Comparison of ENCODE assay signal across 21 mouse cellular contexts in the genomic region with DNA sequence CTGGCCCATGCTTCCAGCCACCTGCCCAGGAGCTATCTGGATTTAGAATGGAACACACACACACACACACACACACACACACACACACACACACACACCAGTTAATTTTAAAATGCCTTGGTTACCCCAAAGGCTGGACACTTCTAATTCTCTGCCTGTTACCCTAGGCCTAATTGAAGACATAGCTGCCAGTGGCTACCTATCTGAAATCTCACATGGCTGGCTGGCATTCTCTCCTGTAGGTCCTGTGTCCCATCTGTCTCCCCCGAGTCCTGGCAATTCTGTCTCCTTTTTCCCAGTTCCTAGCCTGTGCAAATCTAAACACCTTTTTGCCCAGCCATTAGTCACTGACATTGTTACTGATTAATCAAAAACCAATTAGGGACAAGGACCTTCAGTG.
DNase-seq lines count a peak whose midpoint lies in the region; ATAC-seq and TF ChIP-seq lines count a peak whose summit lies in the region.
"Had no signal": no experiment of that assay in that cellular context is flagged by ENCODE, and none has a peak within 500 bp of the region (broad histone marks: within the 10 kb centered on the region; RNA-seq: fewer than 3 reads in every experiment).

No protein-coding gene starts in this region.

- TF ChIP-seq POLR2A in liver, adult 2 months (IDR thresholded peaks at IDR 0.05; ENCODE audit: extremely low read depth, insufficient read depth, low read length) = no peak
- no peak for TF ChIP-seq POLR2A in cerebellum, adult 2 months (IDR thresholded peaks at IDR 0.05; ENCODE audit: borderline replicate concordance, insufficient read depth, low read length)

- no peaks in the 10 kb centered on the region for H3K36me3 ChIP-seq in liver, adult 2 months (ENCODE audit: control insufficient read depth, insufficient read depth, low read length)
- H3K36me3 ChIP-seq: embryonic facial prominence, embryonic 15.5 days; forebrain, embryonic 10.5 days; heart, embryonic 12.5 days; hindbrain, embryonic 10.5 days; hindbrain, embryonic 15.5 days had no signal

- no peaks in the 10 kb centered on the region for H3K79me2 ChIP-seq in liver, adult 2 months (ENCODE audit: control insufficient read depth, insufficient read depth, low read length)

- no peak for TF ChIP-seq CTCF in liver, adult 2 months (IDR thresholded peaks at IDR 0.05; ENCODE audit: low read depth, low read length)
- no peak for TF ChIP-seq CTCF in cerebellum, adult 2 months (IDR thresholded peaks at IDR 0.05; ENCODE audit: borderline replicate concordance, insufficient read depth, low read depth, low read length)

- no peaks in the 10 kb centered on the region for H3K27me3 ChIP-seq in liver, adult 2 months (ENCODE audit: control insufficient read depth, insufficient read depth, low read length)
- H3K27me3 ChIP-seq in cerebellum, adult 2 months (ENCODE audit: control insufficient read depth, insufficient read depth, low read length) = no peaks in the 10 kb centered on the region
- H3K27me3 ChIP-seq: CH12.LX; embryonic facial prominence, embryonic 15.5 days; heart, embryonic 12.5 days; hindbrain, embryonic 15.5 days had no signal

- no peak overlapping the region for H3K27ac ChIP-seq in liver, adult 2 months (replicated peaks; ENCODE audit: insufficient read depth, low read depth, low read length)
- H3K27ac ChIP-seq in cerebellum, adult 2 months (ENCODE audit: insufficient read depth, low read length) = no peak overlapping the region
- H3K27ac ChIP-seq: embryonic facial prominence, embryonic 15.5 days; forebrain, embryonic 10.5 days; hindbrain, embryonic 10.5 days; hindbrain, embryonic 15.5 days had no signal

- H3K4me1 ChIP-seq in liver, adult 2 months (ENCODE audit: control insufficient read depth, insufficient read depth, low read length) = peaks cover 3% of the 10 kb centered on the region; the same call in 1 of the 2 replicates
- no peaks in the 10 kb centered on the region; the same call in 1 of the 2 replicates for H3K4me1 ChIP-seq in cerebellum, adult 2 months (ENCODE audit: control insufficient read depth, insufficient read depth, low read length)
- H3K4me1 ChIP-seq: embryonic facial prominence, embryonic 15.5 days; heart, embryonic 12.5 days; hindbrain, embryonic 10.5 days; hindbrain, embryonic 15.5 days had no signal

- WGBS in liver, adult 2 months = 48% methylated on average over 1 of the region's 1 CpGs
- whole genome bisulfite sequencing in cerebellum, adult 2 months = 11% methylated on average over 1 of the region's 1 CpGs

- H3K9ac ChIP-seq in liver, adult 2 months (ENCODE audit: low read depth, low read length) = no peak overlapping the region
- H3K9ac ChIP-seq: embryonic facial prominence, embryonic 15.5 days; heart, embryonic 12.5 days; hindbrain, embryonic 15.5 days had no signal

- ATAC-seq in granulocyte monocyte progenitor cell, adult 5-6 weeks (replicated peaks; ENCODE audit: poor library complexity, severe bottlenecking) = no peak
- ATAC-seq: forebrain, embryonic 16.5 days; inflammation-experienced regulatory T-cells, adult 6 months; intestine, postnatal 0 days had no signal

- peak; percentile 35 for DNase-seq in liver, adult 2 months (ENCODE audit: extremely low read depth, low read depth, low spot score)
- DNase-seq in liver = no peak
- peak; percentile 44 to 72 for DNase-seq in cerebellum, adult 2 months
- peak; percentile 41 to 45 for DNase-seq in cerebellum, postnatal 10 days
- DNase-seq in heart, adult 11 months = no peak
- no peak for DNase-seq in urinary bladder, postnatal 14 days (ENCODE audit: low spot score)
- DNase-seq: adrenal gland, adult 2 months; adrenal gland, postnatal 25 days; embryo, embryonic 11 days; gastrocnemius, postnatal 10 days had no signal

- H3K4me3 ChIP-seq in liver, adult 2 months (ENCODE audit: insufficient read depth, low read depth, low read length) = no peak overlapping the region
- H3K4me3 ChIP-seq in cerebellum, adult 2 months (replicated peaks; ENCODE audit: insufficient read depth, low read depth, low read length) = no peak overlapping the region
- H3K4me3 ChIP-seq: embryonic facial prominence, embryonic 15.5 days; erythroblast, embryonic 14.5 days; forebrain, embryonic 10.5 days; heart, embryonic 12.5 days; hindbrain, embryonic 10.5 days; hindbrain, embryonic 15.5 days had no signal

Comparison
In these comparisons a context has a peak if more than half of its experiments do, and no peak if none do; other contexts are left out.
1. DNase-seq: peak in liver, adult 2 months (single experiment), cerebellum, adult 2 months (2 of 2) and cerebellum, postnatal 10 days (2 of 2); none in liver (single experiment), heart, adult 11 months (single experiment) and urinary bladder, postnatal 14 days (single experiment).